Mouse (Mus musculus) CH12.LX (cell line): ENCODE data around the gene Ccdc188. TPM values are rescaled to one million over a fixed set of nuclear protein-coding genes. Genes with fewer than 3 reads are reported as not detected.

Experiments
- DNase-seq: peaks from one replicate; pipeline ENCODE4 v3.0.0-alpha.2; 2013; ENCODE audit errors: extremely low read depth
- H3K27ac ChIP-seq: 2 replicates; pipeline ENCODE4 v1.5.1; 2012; ENCODE audit warnings: low read depth, mild to moderate bottlenecking, control low read depth, moderate library complexity; ENCODE audit not compliant: insufficient read depth
- H3K27me3 ChIP-seq: replicated peaks from 2 replicates; pipeline ENCODE3; 2012; ENCODE audit warnings: inconsistent platforms
- H3K36me3 ChIP-seq, 2 experiments: replicated peaks in 1 of 2; 2 replicates each; pipeline versions ENCODE3 to v1.6.1; 2012; ENCODE audit warnings: inconsistent platforms in 1 of 2, low read length in 1 of 2, mild to moderate bottlenecking in 1 of 2, mixed read lengths in 1 of 2, moderate library complexity in 1 of 2; ENCODE audit not compliant: control insufficient read depth in 1 of 2, insufficient read depth in 1 of 2
- H3K4me1 ChIP-seq, 2 experiments: 2 replicates each; pipeline ENCODE4 v1.6.1; 2012; ENCODE audit warnings: inconsistent platforms in 1 of 2, moderate library complexity in 1 of 2; ENCODE audit not compliant: insufficient read depth in 2 of 2, control insufficient read depth in 1 of 2
- H3K4me2 ChIP-seq: 2 replicates; pipeline ENCODE4 v1.6.1; 2012; ENCODE audit warnings: low read depth, mild to moderate bottlenecking, control low read depth; ENCODE audit not compliant: poor library complexity, insufficient read depth, severe bottlenecking
- H3K4me3 ChIP-seq, 3 experiments: fragments of 150-350 bp in 1 of 3; sonication (generic) in 1 of 3; replicated peaks in 1 of 3; 2 replicates each; pipeline versions ENCODE3 to v1.5.1; 2011 to 2012; ENCODE audit warnings: low read depth in 2 of 3, low read length in 2 of 3, mild to moderate bottlenecking in 2 of 3, moderate library complexity in 2 of 3, control low read depth in 1 of 3, improper control_type of control experiment in 1 of 3, inconsistent platforms in 1 of 3, mixed read lengths in 1 of 3; ENCODE audit not compliant: poor library complexity in 1 of 3
- H3K79me2 ChIP-seq: replicated peaks from 2 replicates; pipeline ENCODE4 v1.6.1; 2012; ENCODE audit warnings: mild to moderate bottlenecking, moderate library complexity; ENCODE audit not compliant: control insufficient read depth, poor library complexity, insufficient read depth, severe bottlenecking; ENCODE audit errors: extremely low read depth
- H3K9ac ChIP-seq: 2 replicates; pipeline ENCODE4 v1.6.1; 2012; ENCODE audit warnings: low read depth, mild to moderate bottlenecking, control low read depth, moderate library complexity; ENCODE audit not compliant: insufficient read depth
- H3K9me3 ChIP-seq: replicated peaks from 2 replicates; pipeline ENCODE3; 2012; ENCODE audit warnings: low read length, inconsistent platforms, mixed read lengths
- BHLHE40 ChIP-seq: IDR thresholded peaks from 2 replicates; pipeline ENCODE4 v1.6.1; 2011; ENCODE audit warnings: mild to moderate bottlenecking, low read depth, low read length, improper control_type of control experiment
- CHD1 ChIP-seq: IDR thresholded peaks from 2 replicates; pipeline ENCODE4 v1.6.1; 2012; ENCODE audit warnings: low read depth, low read length, improper control_type of control experiment, inconsistent platforms
- CHD2 ChIP-seq: IDR thresholded peaks from 2 replicates; pipeline ENCODE4 v1.6.1; 2011; ENCODE audit warnings: low read length, improper control_type of control experiment
- CTCF ChIP-seq, 2 experiments: IDR thresholded peaks in 1 of 2; conservative IDR thresholded peaks in 1 of 2; 2 replicates each; pipeline ENCODE4 v1.5.1; 2011 to 2012; ENCODE audit warnings: low read depth in 2 of 2, low read length in 2 of 2, improper control_type of control experiment in 1 of 2, inconsistent platforms in 1 of 2, mild to moderate bottlenecking in 1 of 2, moderate library complexity in 1 of 2
- E2F4 ChIP-seq: IDR thresholded peaks from 2 replicates; pipeline ENCODE4 v1.6.1; 2011; ENCODE audit warnings: low read depth, low read length, improper control_type of control experiment; ENCODE audit not compliant: insufficient replicate concordance
- EP300 ChIP-seq: IDR thresholded peaks from 2 replicates; pipeline ENCODE4 v1.6.1; 2011; ENCODE audit warnings: low read length, improper control_type of control experiment
- ETS1 ChIP-seq: conservative IDR thresholded peaks from 2 replicates; pipeline ENCODE4 v1.6.1; 2012; ENCODE audit warnings: low read depth, mild to moderate bottlenecking, inconsistent platforms, low read length, improper control_type of control experiment, moderate library complexity
- GABPA ChIP-seq: IDR thresholded peaks from 2 replicates; pipeline ENCODE4 v1.6.1; 2012; ENCODE audit warnings: low read depth, low read length, improper control_type of control experiment, inconsistent platforms; ENCODE audit not compliant: insufficient replicate concordance
- HCFC1 ChIP-seq: IDR thresholded peaks from 2 replicates; pipeline ENCODE4 v1.6.1; 2012; ENCODE audit warnings: low read depth, mild to moderate bottlenecking, inconsistent platforms, low read length, improper control_type of control experiment
- JUN ChIP-seq: IDR thresholded peaks from 2 replicates; pipeline ENCODE4 v1.6.1; 2011; ENCODE audit warnings: low read depth, mild to moderate bottlenecking, low read length, improper control_type of control experiment, moderate library complexity; ENCODE audit not compliant: insufficient read depth
- JUND ChIP-seq: conservative IDR thresholded peaks from 2 replicates; pipeline ENCODE4 v1.6.1; 2011; ENCODE audit warnings: low read depth, low read length, improper control_type of control experiment
- MAFK ChIP-seq: IDR thresholded peaks from 2 replicates; pipeline ENCODE4 v1.6.1; 2011; ENCODE audit warnings: low read length, improper control_type of control experiment; ENCODE audit not compliant: insufficient replicate concordance
- MEF2A ChIP-seq: IDR thresholded peaks from 2 replicates; pipeline ENCODE4 v1.6.1; 2014; ENCODE audit warnings: low read depth, mild to moderate bottlenecking, inconsistent platforms, low read length, improper control_type of control experiment, borderline replicate concordance
- MXI1 ChIP-seq: IDR thresholded peaks from 2 replicates; pipeline ENCODE4 v1.6.1; 2011; ENCODE audit warnings: mild to moderate bottlenecking, low read depth, low read length, improper control_type of control experiment
- NELFE ChIP-seq: IDR thresholded peaks from 2 replicates; pipeline ENCODE4 v1.6.1; 2011; ENCODE audit warnings: low read depth, low read length, improper control_type of control experiment
- RAD21 ChIP-seq: IDR thresholded peaks from 2 replicates; pipeline ENCODE4 v1.6.1; 2011; ENCODE audit warnings: low read depth, mild to moderate bottlenecking, low read length, improper control_type of control experiment, moderate library complexity
- RCOR1 ChIP-seq: conservative IDR thresholded peaks from 2 replicates; pipeline ENCODE4 v1.6.1; 2012; ENCODE audit warnings: low read depth, mild to moderate bottlenecking, inconsistent platforms, low read length, improper control_type of control experiment
- UBTF ChIP-seq: IDR thresholded peaks from 2 replicates; pipeline ENCODE4 v1.6.1; 2012; ENCODE audit warnings: low read depth, mild to moderate bottlenecking, inconsistent platforms, low read length, improper control_type of control experiment, moderate library complexity
- ZMIZ1 ChIP-seq: IDR thresholded peaks from 2 replicates; pipeline ENCODE4 v1.6.1; 2012; ENCODE audit warnings: low read depth, mild to moderate bottlenecking, inconsistent platforms, low read length, improper control_type of control experiment
- ZNF384 ChIP-seq: IDR thresholded peaks from 2 replicates; pipeline ENCODE4 v1.6.1; 2012; ENCODE audit warnings: low read depth, low read length, improper control_type of control experiment, inconsistent platforms
- dilution Hi-C: fragments of 300-500 bp; cut with MboI; formaldehyde crosslinking; loops from 2 replicates; pipeline ENCODE4 v1.14.3; 2020; ENCODE audit warnings: low sequenced_read_pairs; ENCODE audit not compliant: extremely low pct_unique_long_range_greater_than_20kb, extremely low pct_ligation_motif_present
- in situ Hi-C: fragments of 300-500 bp; cut with MboI; formaldehyde crosslinking; loops from 3 replicates; pipeline ENCODE4 v1.14.3; 2019; ENCODE audit warnings: low sequenced_read_pairs, low pct_ligation_motif_present, low pct_unique_long_range_greater_than_20kb, mixed read lengths
- polyA plus RNA-seq: library from polyadenylated mRNA; unstranded; fragments of >175 nt; gene quantifications from 2 replicates; pipeline ENCODE4 v1.2.1, GENCODE M21; 2012; ENCODE audit warnings: low read depth; ENCODE audit not compliant: insufficient read length
- total RNA-seq, 2 experiments: library from RNA; depleted of rRNA; stranded (reverse); fragments of 300-350 nt in 1 of 2; fragments of >200 nt in 1 of 2; gene quantifications; 2 replicates each; pipeline ENCODE4 v1.2.3; 2012 to 2014

Gene Ccdc188
- total and polyA plus RNA-seq, 3 experiments = 0.30 TPM; not detected in 2

GRCm38 (mm10) chr16:18211417-18212171 is 6.1 kb upstream of the Ccdc188 start (continued):
- TF ChIP-seq BHLHE40 (peak; percentile 41; the same call in 1 of the 2 replicates), MEF2A (peak; percentile 47; the same call in 1 of the 2 replicates), NELFE (peak; percentile 71; the same call in 1 of the 2 replicates), JUND (no peak), MAFK (no peak)

GRCm38 (mm10) chr16:18213689-18214088 is 4.0 kb upstream of the Ccdc188 start:
- TF ChIP-seq HCFC1 = no peak
- TF ChIP-seq JUND = no peak
- TF ChIP-seq RCOR1 = no peak
- TF ChIP-seq MXI1 = no peak
- TF ChIP-seq ZMIZ1 = no peak
- TF ChIP-seq MEF2A = no peak
- no peak for TF ChIP-seq ZNF384
- no peak for TF ChIP-seq CHD2
- TF ChIP-seq CHD1 = no peak
- no peak for TF ChIP-seq RAD21
- no peak for TF ChIP-seq CTCF (conservative IDR thresholded peaks at IDR 0.05 in 1 of 2, IDR thresholded peaks at IDR 0.05 in 1 of 2; ENCODE audit: low read depth in 2 of 2, low read length in 2 of 2)
- in situ Hi-C loops = loop anchor here (5.0 kb wide), 2 partner anchors 36 to 91 kb away; no protein-coding TSS in a partner anchor
- DNase-seq = no peak
- H3K27ac ChIP-seq = no peak overlapping the region
- H3K79me2 ChIP-seq = no peaks in the 10 kb centered on the region
- no peak overlapping the region for H3K4me2 ChIP-seq
- no peaks in the 10 kb centered on the region for H3K36me3 ChIP-seq
- no peak overlapping the region for H3K4me3 ChIP-seq
- peaks cover 19 to 44% of the 10 kb centered on the region in 2 experiments for H3K4me1 ChIP-seq
- no peaks in the 10 kb centered on the region for H3K9me3 ChIP-seq
- no peak overlapping the region for H3K9ac ChIP-seq
- dilution Hi-C loops = no loop called here
- H3K27me3 ChIP-seq = peaks cover 15% of the 10 kb centered on the region

GRCm38 (mm10) chr16:18214858-18215257 is 2.8 kb upstream of the Ccdc188 start:
- H3K27ac ChIP-seq = no peak overlapping the region
- H3K9me3 ChIP-seq = no peaks in the 10 kb centered on the region
- TF ChIP-seq ETS1 (no peak), EP300 (no peak), E2F4 (no peak), UBTF (no peak), RAD21 (no peak), HCFC1 (no peak), GABPA (no peak), JUN (no peak)
- TF ChIP-seq, all 38 proteins: peak for 0
- Histone ChIP-seq H3K4me1 (peaks cover 30 to 55% of the 10 kb centered on the region in 2 experiments), H3K36me3 (no peaks in the 10 kb centered on the region), H3K79me2 (no peaks in the 10 kb centered on the region), H3K4me3 (no peak overlapping the region), H3K9ac (no peak overlapping the region), H3K27me3 (peaks cover 5% of the 10 kb centered on the region), H3K4me2 (no peak overlapping the region)
- in situ Hi-C loops (loop anchor here (5.0 kb wide), 2 partner anchors 38 to 93 kb away; no protein-coding TSS in a partner anchor), dilution Hi-C loops (no loop called here)
- DNase-seq = no peak
